Mouse (Mus musculus): ENCODE data around the gene Chrna7. TPM values are rescaled to one million over a fixed set of nuclear protein-coding genes. Genes with fewer than 3 reads are reported as not detected.

The Chrna7 gene
- total and polyA plus RNA-seq, 3 experiments = not detected

- Histone ChIP-seq H3K27ac (ENCODE audit: insufficient read depth, low read depth) (no peak overlapping the region), H3K4me3 (replicated peaks in 1 of 3; ENCODE audit: low read depth in 2 of 3, low read length in 2 of 3, poor library complexity in 1 of 3) (no peak overlapping the region), H3K27me3 (replicated peaks) (no peaks in the 10 kb centered on the region), H3K79me2 (replicated peaks; ENCODE audit: control insufficient read depth, extremely low read depth, insufficient read depth, poor library complexity, severe bottlenecking) (no peaks in the 10 kb centered on the region), H3K4me1 (ENCODE audit: control insufficient read depth in 1 of 2, insufficient read depth in 2 of 2) (no peaks in the 10 kb centered on the region), H3K9ac (ENCODE audit: insufficient read depth, low read depth) (no peak overlapping the region), H3K9me3 (replicated peaks; ENCODE audit: low read length) (peaks cover 47% of the 10 kb centered on the region), H3K36me3 (replicated peaks in 1 of 2; ENCODE audit: control insufficient read depth in 1 of 2, insufficient read depth in 1 of 2, low read length in 1 of 2) (no peaks in the 10 kb centered on the region), H3K4me2 (ENCODE audit: insufficient read depth, low read depth, poor library complexity, severe bottlenecking) (no peak overlapping the region)
- dilution Hi-C loops (cut with MboI; ENCODE audit: extremely low pct_ligation_motif_present, extremely low pct_unique_long_range_greater_than_20kb, low sequenced_read_pairs) = no loop called here
- TF ChIP-seq MEF2A (IDR thresholded peaks at IDR 0.05; ENCODE audit: borderline replicate concordance, low read depth, low read length) (no peak), POLR2AphosphoS2 (IDR thresholded peaks at IDR 0.05; ENCODE audit: low read depth, low read length) (no peak), RCOR1 (conservative IDR thresholded peaks at IDR 0.05; ENCODE audit: low read depth, low read length) (no peak), BHLHE40 (IDR thresholded peaks at IDR 0.05; ENCODE audit: low read depth, low read length) (no peak), TBP (conservative IDR thresholded peaks at IDR 0.05; ENCODE audit: low read depth, low read length) (no peak), SIN3A (IDR thresholded peaks at IDR 0.05; ENCODE audit: low read length) (no peak), JUND (conservative IDR thresholded peaks at IDR 0.05; ENCODE audit: low read depth, low read length) (no peak), ELF1 (IDR thresholded peaks at IDR 0.05; ENCODE audit: low read depth, low read length) (no peak), PAX5 (IDR thresholded peaks at IDR 0.05; ENCODE audit: low read length) (no peak), ETS1 (conservative IDR thresholded peaks at IDR 0.05; ENCODE audit: low read depth, low read length) (no peak), EP300 (IDR thresholded peaks at IDR 0.05; ENCODE audit: low read length) (no peak), MAX (IDR thresholded peaks at IDR 0.05; ENCODE audit: low read length) (no peak), UBTF (IDR thresholded peaks at IDR 0.05; ENCODE audit: low read depth, low read length) (no peak), JUN (IDR thresholded peaks at IDR 0.05; ENCODE audit: insufficient read depth, low read depth, low read length) (no peak), NRF1 (IDR thresholded peaks at IDR 0.05; ENCODE audit: low read depth, low read length) (no peak), SMC3 (IDR thresholded peaks at IDR 0.05; ENCODE audit: low read depth, low read length) (no peak), CHD2 (IDR thresholded peaks at IDR 0.05; ENCODE audit: low read length) (no peak), RAD21 (IDR thresholded peaks at IDR 0.05; ENCODE audit: low read depth, low read length) (no peak)
- no peak for DNase-seq (ENCODE audit: extremely low read depth)
- in situ Hi-C loops (cut with MboI; ENCODE audit: low pct_ligation_motif_present, low pct_unique_long_range_greater_than_20kb, low sequenced_read_pairs) = no loop called here
Measured at GRCm38 (mm10) chr7:63211641-63212083, 707 bp downstream of the Chrna7 start.

- in situ Hi-C loops (cut with MboI; ENCODE audit: low pct_ligation_motif_present, low pct_unique_long_range_greater_than_20kb, low sequenced_read_pairs) = no loop called here
- no peaks in the 10 kb centered on the region for H3K4me1 ChIP-seq (ENCODE audit: control insufficient read depth in 1 of 2, insufficient read depth in 2 of 2)
- TF ChIP-seq RAD21 (IDR thresholded peaks at IDR 0.05; ENCODE audit: low read depth, low read length) (no peak), NRF1 (IDR thresholded peaks at IDR 0.05; ENCODE audit: low read depth, low read length) (no peak), PAX5 (IDR thresholded peaks at IDR 0.05; ENCODE audit: low read length) (no peak), POLR2A (IDR thresholded peaks at IDR 0.05; ENCODE audit: low read depth, low read length) (no peak), MYC (IDR thresholded peaks at IDR 0.05; ENCODE audit: low read depth, low read length) (no peak), CHD1 (IDR thresholded peaks at IDR 0.05; ENCODE audit: low read depth, low read length) (no peak), MAX (IDR thresholded peaks at IDR 0.05; ENCODE audit: low read length) (no peak), USF2 (conservative IDR thresholded peaks at IDR 0.05; ENCODE audit: low read depth, low read length) (no peak), USF1 (IDR thresholded peaks at IDR 0.05; ENCODE audit: low read depth, low read length) (no peak), CHD2 (IDR thresholded peaks at IDR 0.05; ENCODE audit: low read length) (no peak), ZNF384 (IDR thresholded peaks at IDR 0.05; ENCODE audit: low read depth, low read length) (no peak), SMC3 (IDR thresholded peaks at IDR 0.05; ENCODE audit: low read depth, low read length) (no peak), ETS1 (conservative IDR thresholded peaks at IDR 0.05; ENCODE audit: low read depth, low read length) (no peak), UBTF (IDR thresholded peaks at IDR 0.05; ENCODE audit: low read depth, low read length) (no peak), ELF1 (IDR thresholded peaks at IDR 0.05; ENCODE audit: low read depth, low read length) (no peak), GABPA (IDR thresholded peaks at IDR 0.05; ENCODE audit: insufficient replicate concordance, low read depth, low read length) (no peak), MAZ (IDR thresholded peaks at IDR 0.05; ENCODE audit: low read depth, low read length) (no peak), KAT2A (IDR thresholded peaks at IDR 0.05; ENCODE audit: insufficient replicate concordance, low read length) (no peak), IRF4 (IDR thresholded peaks at IDR 0.05; ENCODE audit: low read depth, low read length) (no peak), TCF12 (IDR thresholded peaks at IDR 0.05; ENCODE audit: low read depth, low read length) (no peak)
- no peak overlapping the region for H3K4me3 ChIP-seq (replicated peaks in 1 of 3; ENCODE audit: low read depth in 2 of 3, low read length in 2 of 3, poor library complexity in 1 of 3)
- no peak overlapping the region for H3K4me2 ChIP-seq (ENCODE audit: insufficient read depth, low read depth, poor library complexity, severe bottlenecking)
- no peak overlapping the region for H3K27ac ChIP-seq (ENCODE audit: insufficient read depth, low read depth)
- DNase-seq (ENCODE audit: extremely low read depth) = no peak
- H3K9me3 ChIP-seq (replicated peaks; ENCODE audit: low read length) = peaks cover 44% of the 10 kb centered on the region
- H3K27me3 ChIP-seq (replicated peaks) = no peaks in the 10 kb centered on the region
- H3K79me2 ChIP-seq (replicated peaks; ENCODE audit: control insufficient read depth, extremely low read depth, insufficient read depth, poor library complexity, severe bottlenecking) = no peaks in the 10 kb centered on the region
- dilution Hi-C loops (cut with MboI; ENCODE audit: extremely low pct_ligation_motif_present, extremely low pct_unique_long_range_greater_than_20kb, low sequenced_read_pairs) = no loop called here
- no peaks in the 10 kb centered on the region for H3K36me3 ChIP-seq (replicated peaks in 1 of 2; ENCODE audit: control insufficient read depth in 1 of 2, insufficient read depth in 1 of 2, low read length in 1 of 2)
- no peak overlapping the region for H3K9ac ChIP-seq (ENCODE audit: insufficient read depth, low read depth)
Measured at GRCm38 (mm10) chr7:63209501-63209900, 2.9 kb downstream of the Chrna7 start.
